Mouse (Mus musculus): Measurements from ENCODE around the gene Tenm4.
"Not testable (repeated sequence)": the region's sequence is repeated elsewhere in the genome, so short reads cannot be mapped to it uniquely, and the experiment has no call there.

Tenm4 gene

DNA sequence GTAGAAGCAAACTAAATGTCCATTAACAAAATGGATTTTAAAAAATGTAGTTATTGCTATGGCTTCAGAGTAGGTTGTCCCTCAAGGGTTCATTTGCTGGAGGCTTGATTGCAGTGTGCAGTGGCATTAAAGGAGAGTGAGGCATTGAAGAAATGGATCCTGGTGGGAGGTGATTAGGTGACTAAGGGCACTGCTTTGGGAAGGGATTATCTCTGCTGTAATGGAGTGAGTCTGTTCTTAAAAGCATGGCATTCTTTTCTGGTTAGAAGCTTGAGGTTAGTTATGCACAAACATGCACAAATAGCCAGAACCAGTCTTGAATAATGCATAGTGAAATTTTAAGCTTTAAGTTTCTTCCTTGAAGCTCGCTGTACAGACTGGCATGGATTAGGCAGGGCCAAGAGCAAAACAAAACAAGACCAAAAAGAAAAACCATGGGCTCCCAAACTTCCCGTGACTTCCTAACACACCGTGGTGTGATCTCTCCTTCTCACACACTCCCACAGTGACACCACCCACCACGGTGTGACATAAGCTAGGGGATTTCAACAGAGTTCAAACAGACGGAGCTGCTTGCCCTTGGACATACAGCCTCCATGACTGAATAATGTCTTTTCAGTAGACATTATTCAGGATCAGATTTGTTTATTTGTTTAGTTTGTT lies 772.8 kb downstream of the Tenm4 start:
- no peak for DNase-seq

DNA sequence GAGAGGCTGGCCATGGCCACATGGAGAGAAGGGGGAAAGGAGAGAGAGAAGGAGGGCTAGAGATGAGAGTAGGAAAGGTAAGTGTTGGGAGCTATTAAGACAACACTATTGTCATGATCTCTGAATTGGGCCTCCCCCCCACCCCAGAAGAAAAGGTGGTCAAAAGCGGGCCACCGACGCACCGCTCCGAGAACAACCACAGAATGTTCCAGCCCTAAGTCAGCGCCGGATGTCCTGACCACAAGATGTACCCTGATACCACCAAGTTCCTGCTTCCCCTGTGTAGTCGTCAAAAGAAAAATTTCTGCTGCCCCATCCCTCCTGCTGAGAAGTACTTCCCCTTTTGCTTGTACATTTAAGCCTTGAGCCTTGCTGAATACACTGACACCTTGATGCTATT lies 775.5 kb downstream of the Tenm4 start:
- not testable (repeated sequence) for DNase-seq

DNA sequence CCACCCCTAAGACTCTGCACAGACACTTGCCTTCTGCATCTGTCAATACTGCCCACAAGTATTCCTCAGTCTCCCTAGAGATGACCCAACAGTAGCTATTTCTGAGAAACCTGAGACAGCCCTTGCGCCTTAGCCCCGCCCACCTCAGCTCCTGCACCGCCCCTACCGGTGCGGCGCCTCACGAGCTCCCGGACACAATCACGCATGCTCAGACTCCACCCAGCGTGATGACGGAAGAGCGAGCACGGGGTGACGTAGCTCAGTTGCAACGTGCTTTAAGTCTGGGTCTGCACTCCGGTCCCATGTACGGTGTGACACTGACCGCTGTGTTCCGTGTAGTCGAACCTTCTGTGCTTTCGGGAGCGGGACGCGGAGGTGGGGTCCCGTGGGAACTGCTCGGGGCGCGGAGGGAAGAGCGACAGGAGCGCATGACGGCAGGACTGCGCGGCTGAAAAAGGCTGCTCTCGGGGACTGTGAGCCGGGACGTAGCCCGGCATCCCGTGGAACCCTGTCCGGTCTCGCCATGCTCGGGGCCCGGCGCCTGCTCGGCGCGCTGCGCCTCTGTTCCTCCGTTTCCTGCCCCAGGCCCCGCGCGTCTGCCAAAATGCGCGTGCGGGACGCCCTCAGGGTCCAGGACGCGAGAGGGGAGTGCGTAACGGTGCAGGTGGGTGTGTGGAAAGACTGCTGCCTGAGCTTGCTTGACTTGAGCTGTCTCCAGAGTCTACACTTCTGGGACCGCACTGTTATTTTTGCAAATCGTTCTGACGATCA lies 780.4 kb downstream of the Tenm4 start, which contains the start of gene Nars2:
TSS of gene Nars2 (plus strand) at position 225 of the 771 bp plus-strand sequence.
- peak; percentile 95 for DNase-seq

DNA sequence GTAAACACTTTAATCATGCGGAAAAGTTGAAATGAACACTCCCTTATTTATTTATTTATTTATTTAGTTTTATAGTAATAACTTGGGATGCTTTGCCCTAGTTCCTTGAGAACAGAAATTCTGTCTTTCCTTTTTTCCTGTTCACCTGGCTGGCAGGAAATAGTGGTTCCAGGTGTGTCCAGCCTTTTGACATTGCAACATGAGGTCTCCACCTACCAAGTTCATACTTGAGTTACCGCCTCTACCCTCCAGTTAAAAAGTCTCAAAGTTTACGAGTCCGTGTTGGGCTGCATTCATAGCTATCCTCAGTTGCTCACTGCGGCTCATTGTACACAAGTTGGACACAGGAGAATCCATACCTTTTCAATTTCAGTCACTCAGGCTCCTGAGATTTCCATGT lies 781.0 kb downstream of the Tenm4 start:
- no peak for DNase-seq

DNA sequence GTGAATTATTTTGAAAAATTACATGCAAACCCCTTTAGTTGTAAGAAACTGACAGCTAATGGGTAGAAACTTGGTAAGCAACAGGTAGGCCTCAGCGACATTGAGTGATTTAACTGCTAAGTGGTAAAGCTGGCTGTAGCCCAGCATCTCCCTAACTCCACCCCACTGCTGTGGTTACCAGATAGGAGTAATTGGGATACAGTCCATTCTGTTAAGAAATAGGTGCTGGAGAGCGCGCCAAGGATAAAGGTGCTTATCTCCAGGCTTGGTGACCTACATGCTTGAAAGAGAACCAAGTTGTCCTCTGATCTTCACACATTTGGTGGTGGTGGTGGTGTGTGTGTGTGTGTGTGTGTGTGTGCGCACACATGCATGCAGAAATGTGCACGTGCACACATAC lies 788.1 kb downstream of the Tenm4 start:
- DNase-seq: no peak

All from right cerebral cortex, adult 18-20 months (tissue).